Mouse (Mus musculus): Measurements from ENCODE around the gene Egflam.

GRCm38 (mm10) chr15:7322599-7323311 lies 75.4 kb downstream of the Egflam start:
- TF ChIP-seq CTCF (IDR thresholded peaks at IDR 0.05; ENCODE audit: insufficient read depth, low read length) (no peak), POLR2A (IDR thresholded peaks at IDR 0.05; ENCODE audit: borderline replicate concordance, extremely low read depth, low read depth, low read length) (no peak)
